Mouse (Mus musculus) urinary bladder, postnatal 14 days (tissue): ENCODE data around the gene Gm10340.
"Not testable (repeated sequence)": the region's sequence is repeated elsewhere in the genome, so short reads cannot be mapped to it uniquely, and the experiment has no call there.

ENCODE experiments used
- DNase-seq: peaks from one replicate; pipeline ENCODE4 v3.0.0; 2021; ENCODE audit warnings: low spot score

Gm10340 gene

GRCm38 (mm10) chr14:3133697-3134096, at the start of gene Gm10340:
Gm10340 (plus strand) TSS chr14:3133997.
- not testable (repeated sequence) for DNase-seq

- DNase-seq: peak; percentile 2
These were observed 17.7 kb upstream of the Gm10340 start for GRCm38 (mm10) chr14:3116051-3116450.

GRCm38 (mm10) chr14:3187955-3188354, 54.2 kb downstream of the Gm10340 start, which contains the start of gene Gm5795:
Gm5795 (plus strand) TSS chr14:3188255.
- not testable (repeated sequence) for DNase-seq
